Mouse (Mus musculus): Measurements from ENCODE around the gene Uggt2. TPM values are rescaled to one million over a fixed set of nuclear protein-coding genes. Genes with fewer than 3 reads are reported as not detected.

Uggt2 gene
- polyA plus RNA-seq, 1 experiment from 2014 or later, result 18.6 TPM

DNA sequence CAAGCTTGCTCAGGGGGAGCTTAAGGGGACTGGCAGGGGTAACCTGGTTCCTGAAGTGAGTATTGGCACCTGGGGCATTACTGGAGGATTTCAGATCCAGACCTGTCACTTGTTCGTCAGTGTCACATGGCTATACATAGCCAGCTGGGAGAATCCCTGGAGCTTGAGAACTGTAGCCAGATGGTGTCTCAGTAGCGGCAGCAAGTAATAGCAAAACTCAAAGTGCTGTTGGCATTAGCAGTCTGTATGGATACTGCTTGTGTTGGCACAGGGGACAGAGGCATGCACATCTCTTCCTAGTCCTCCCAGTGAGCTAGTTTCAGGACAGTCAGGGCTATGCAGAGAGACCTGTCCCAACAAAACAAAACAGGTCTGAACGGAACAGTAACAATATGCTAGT lies 141.2 kb downstream of the Uggt2 start:
- H3K36me3 ChIP-seq, result peaks cover 89% of the 10 kb centered on the region
- no peak for DNase-seq (ENCODE audit: low spot score)
- no peak overlapping the region for H3K27ac ChIP-seq
- no peaks in the 10 kb centered on the region for H3K9me3 ChIP-seq (replicated peaks)
- no peak overlapping the region for H3K4me3 ChIP-seq
- H3K27me3 ChIP-seq (ENCODE audit: low read depth, poor library complexity, severe bottlenecking), result no peaks in the 10 kb centered on the region
- 95% methylated on average over 3 of the region's 3 CpGs for whole genome bisulfite sequencing
- no peaks in the 10 kb centered on the region for H3K4me1 ChIP-seq

DNA sequence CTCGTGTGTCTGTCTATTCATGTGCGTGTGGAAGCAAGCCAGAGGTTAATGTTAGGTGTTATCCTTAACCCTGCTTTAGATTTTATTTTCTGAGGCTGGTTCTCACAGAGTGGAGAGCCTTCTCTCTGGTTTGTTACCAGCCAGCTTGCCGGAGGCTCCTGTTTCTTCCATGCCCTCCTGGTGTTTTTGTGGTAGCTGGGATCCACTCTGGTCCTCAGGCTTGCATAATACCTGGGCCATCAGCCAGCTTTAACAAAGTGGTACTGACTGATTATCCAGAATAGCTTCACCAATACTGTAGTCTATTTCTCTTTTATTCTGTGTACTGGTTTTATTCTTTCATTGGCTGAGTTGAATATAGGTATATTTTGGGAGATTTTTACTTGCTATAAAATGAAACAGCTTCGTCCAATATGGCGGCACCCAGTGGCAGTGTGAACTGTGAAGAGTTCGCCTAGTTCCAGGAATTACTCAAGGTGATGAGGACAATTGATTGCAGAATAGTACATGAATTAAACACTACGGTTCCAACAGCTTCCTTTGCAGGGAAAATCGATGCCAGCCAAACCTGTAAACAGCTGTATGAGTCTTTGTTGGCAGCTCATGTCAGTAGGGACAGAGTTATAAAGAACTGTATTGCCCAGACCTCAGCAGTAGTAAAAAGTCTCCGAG lies 147.2 kb downstream of the Uggt2 start:
- Histone ChIP-seq H3K36me3 (peaks cover 36% of the 10 kb centered on the region), H3K27ac (no peak overlapping the region), H3K9me3 (replicated peaks) (no peaks in the 10 kb centered on the region), H3K27me3 (ENCODE audit: low read depth, poor library complexity, severe bottlenecking) (no peaks in the 10 kb centered on the region), H3K4me1 (no peaks in the 10 kb centered on the region), H3K4me3 (no peak overlapping the region)
- 95% methylated on average over 9 of the region's 9 CpGs for WGBS
- no peak for DNase-seq (ENCODE audit: low spot score)

DNA sequence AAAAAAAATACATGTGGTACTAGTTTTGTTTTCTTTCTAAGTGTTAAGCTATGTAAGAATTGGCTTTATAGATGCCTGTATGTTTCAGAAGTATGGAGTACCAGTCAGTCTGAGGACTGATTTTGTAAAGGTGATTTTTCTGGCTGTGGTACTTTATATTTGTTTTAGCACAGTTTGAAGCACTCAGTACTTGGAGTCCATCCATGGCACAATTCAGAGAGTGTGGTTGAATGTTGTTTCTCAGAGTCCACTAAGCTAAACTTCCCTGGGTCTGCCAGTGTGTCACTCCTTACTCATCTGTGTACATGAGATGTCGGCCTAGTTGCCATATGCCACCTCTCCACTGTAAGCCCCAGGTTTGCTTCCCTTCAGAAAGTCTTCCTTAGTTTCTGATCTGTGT lies 150.4 kb downstream of the Uggt2 start:
- Histone ChIP-seq H3K4me1 (no peaks in the 10 kb centered on the region), H3K4me3 (no peak overlapping the region), H3K36me3 (peaks cover 10% of the 10 kb centered on the region), H3K27me3 (ENCODE audit: low read depth, poor library complexity, severe bottlenecking) (no peaks in the 10 kb centered on the region), H3K9me3 (replicated peaks) (no peaks in the 10 kb centered on the region), H3K27ac (no peak overlapping the region)
- DNase-seq (ENCODE audit: low spot score), result no peak
- 91% methylated on average over 1 of the region's 1 CpGs for WGBS

DNA sequence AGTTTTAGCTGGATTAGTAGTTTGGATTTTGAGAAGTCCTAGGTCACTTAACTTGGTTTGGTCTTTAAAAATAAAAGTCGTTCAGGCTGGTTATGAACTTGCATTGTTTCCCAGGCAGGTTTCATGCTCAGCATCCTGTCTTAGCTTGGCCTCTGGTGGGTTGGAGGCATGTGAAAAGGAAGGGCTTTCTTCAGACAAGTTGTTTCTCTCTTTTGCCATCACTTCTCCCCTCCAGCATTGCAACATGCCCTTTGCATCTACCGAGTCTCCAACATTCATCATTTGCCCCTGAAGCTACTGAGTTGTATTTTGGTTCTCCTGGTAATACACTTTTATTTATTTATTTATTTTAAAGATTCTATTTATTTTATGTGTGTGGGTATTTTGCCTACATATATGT lies 154.5 kb downstream of the Uggt2 start:
- Histone ChIP-seq H3K4me3 (no peak overlapping the region), H3K36me3 (peaks cover 6% of the 10 kb centered on the region; the same call in 1 of the 2 replicates), H3K4me1 (peaks cover 15% of the 10 kb centered on the region), H3K9me3 (replicated peaks) (no peaks in the 10 kb centered on the region), H3K27ac (no peak overlapping the region), H3K27me3 (ENCODE audit: low read depth, poor library complexity, severe bottlenecking) (no peaks in the 10 kb centered on the region)
- WGBS, result 89% methylated on average over 2 of the region's 2 CpGs
- no peak for DNase-seq (ENCODE audit: low spot score)

DNA sequence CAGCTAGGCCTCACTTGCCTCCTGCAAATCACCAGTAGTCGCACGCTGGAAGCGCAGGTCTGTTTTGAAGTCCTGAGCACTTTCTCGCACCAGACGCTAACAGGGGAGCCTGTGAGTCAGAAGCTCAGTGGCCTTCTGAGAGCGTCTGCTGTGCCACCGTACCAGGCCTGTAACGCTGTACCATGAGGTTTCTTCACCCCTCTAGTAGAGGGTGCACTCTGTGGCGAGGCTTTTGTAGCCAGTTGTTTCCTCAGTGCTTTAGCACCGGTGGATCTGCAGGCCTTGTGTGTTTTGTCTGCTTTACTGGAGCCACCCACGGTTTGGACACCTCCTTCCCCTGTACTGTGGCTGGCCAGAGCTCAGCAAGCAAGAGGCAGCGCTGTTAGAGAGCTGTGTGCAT lies 157.2 kb downstream of the Uggt2 start:
- DNase-seq (ENCODE audit: low spot score), result no peak
- Histone ChIP-seq H3K27me3 (ENCODE audit: low read depth, poor library complexity, severe bottlenecking) (no peaks in the 10 kb centered on the region), H3K9me3 (replicated peaks) (no peaks in the 10 kb centered on the region), H3K36me3 (peaks cover 6% of the 10 kb centered on the region; the same call in 1 of the 2 replicates), H3K4me3 (no peak overlapping the region), H3K4me1 (peaks cover 32% of the 10 kb centered on the region), H3K27ac (peak overlapping the region; percentile 20; the same call in 1 of the 2 replicates)
- WGBS, result 45% methylated on average over 12 of the region's 12 CpGs

DNA sequence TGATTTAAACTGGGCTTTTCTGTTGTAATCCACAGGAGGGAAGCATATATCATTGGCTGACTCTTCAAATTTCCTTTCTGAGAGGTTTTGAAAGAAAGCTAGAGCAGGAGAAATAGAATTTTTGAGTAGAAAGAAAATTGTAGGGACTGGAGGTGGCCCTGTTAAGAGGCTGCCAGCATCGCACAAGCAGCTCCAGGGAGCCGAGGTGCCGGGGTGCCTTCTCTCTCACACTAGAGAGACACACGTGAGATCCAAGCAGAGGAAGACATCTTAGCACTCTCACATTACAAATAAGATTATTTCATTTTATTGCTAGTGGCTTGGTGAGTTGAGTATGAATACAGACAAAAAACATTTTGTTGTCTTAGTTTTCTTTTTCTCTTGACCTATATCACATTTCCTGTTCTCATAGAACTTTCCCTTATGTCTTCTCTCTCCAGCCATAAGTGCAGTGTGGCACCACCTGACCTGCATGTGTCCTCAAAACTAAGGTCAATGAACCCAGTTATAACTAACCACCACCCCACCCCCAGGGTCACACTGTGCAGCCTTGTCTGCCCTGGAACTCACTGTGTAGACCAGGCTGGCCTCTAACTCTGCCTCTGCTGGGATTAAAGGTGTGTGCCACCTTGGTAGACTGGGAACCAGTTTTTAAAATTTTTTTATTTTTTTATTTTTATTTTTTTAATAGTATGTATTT lies 158.3 kb downstream of the Uggt2 start:
- Histone ChIP-seq H3K27ac (no peak overlapping the region), H3K4me3 (no peak overlapping the region), H3K9me3 (replicated peaks) (no peaks in the 10 kb centered on the region), H3K4me1 (peaks cover 42% of the 10 kb centered on the region), H3K36me3 (peaks cover 6% of the 10 kb centered on the region; the same call in 1 of the 2 replicates), H3K27me3 (ENCODE audit: low read depth, poor library complexity, severe bottlenecking) (no peaks in the 10 kb centered on the region)
- WGBS, result 82% methylated on average over 4 of the region's 4 CpGs
- no peak for DNase-seq (ENCODE audit: low spot score)

DNA sequence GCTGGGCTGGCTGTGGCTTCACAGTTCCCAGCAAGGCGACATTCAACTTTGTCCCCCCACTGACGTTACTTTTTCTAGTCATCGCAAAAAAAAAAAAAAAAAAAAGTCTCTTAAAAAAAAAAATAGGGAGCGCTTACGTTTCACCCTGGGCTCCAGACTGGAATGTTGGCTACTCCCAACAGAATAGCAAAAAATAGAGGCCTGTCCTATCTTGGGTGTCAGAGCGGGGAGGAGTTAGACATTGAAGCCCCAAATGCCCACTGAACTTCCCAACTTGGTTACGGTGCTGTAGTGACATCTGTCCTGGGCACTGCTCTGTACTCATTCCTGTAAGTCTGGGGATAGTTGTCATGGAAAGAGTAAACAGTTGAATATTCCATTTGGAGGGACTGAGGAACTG lies 160.7 kb downstream of the Uggt2 start:
- H3K4me3 ChIP-seq, result peak overlapping the region; percentile 99
- peaks cover 6% of the 10 kb centered on the region; the same call in 1 of the 2 replicates for H3K36me3 ChIP-seq
- 2% methylated on average over 7 of the region's 7 CpGs for WGBS
- peak overlapping the region; percentile 97 for H3K27ac ChIP-seq
- H3K4me1 ChIP-seq, result peaks cover 43% of the 10 kb centered on the region
- no peak for DNase-seq (ENCODE audit: low spot score)
- no peaks in the 10 kb centered on the region for H3K27me3 ChIP-seq (ENCODE audit: low read depth, poor library complexity, severe bottlenecking)
- H3K9me3 ChIP-seq (replicated peaks), result no peaks in the 10 kb centered on the region

DNA sequence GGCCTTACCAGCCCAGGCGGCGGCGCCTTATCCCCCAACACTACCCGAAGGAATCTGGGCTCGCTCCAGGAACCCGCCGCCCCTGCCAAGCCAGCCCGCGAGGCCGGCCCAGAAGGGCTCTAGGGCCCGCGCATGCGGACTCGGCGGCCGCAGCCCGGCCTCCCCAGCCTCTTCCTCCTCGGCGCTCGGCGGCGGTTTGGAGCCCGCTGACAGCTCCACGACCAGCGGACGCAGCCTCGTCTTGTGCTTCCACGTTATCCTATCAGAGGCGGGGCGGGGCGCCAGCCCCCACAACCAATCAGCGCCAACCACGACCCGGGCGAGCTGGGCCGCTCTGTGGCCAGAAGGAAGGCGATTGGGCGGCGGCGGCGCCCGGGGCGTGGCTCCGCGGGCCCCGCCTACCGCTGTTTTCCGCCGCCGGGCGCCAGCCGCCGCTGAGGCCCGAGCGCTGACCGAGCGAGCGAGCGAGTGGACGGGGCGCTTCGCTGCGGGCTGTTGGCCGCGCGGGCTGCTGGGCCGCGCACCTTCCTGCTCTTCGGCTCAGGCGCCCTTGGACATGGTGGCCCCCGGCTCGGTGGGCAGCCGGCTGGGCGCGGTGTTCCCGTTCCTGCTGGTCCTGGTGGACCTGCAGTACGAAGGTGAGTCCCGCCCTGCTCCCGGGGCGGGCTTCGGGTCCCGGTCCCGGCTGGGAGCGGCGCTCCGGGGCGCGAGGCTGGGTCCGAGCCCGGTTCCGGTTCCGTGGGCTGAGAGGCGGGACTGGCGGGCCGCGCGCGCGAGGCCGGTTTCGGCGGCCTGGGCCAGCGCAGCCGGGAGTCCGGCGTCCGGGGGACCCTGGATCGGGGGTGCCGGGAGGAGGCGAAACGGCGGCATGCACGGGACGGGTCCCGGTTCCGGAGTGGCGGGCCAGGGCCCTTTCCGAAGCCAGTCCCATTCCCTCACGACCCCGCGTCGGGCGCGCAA lies 161.4 kb downstream of the Uggt2 start, which contains the start of gene Dnajc3:
Gene Dnajc3 (plus strand): TSS at position 444 of the 960 bp plus-strand sequence.
- no peaks in the 10 kb centered on the region for H3K27me3 ChIP-seq (ENCODE audit: low read depth, poor library complexity, severe bottlenecking)
- H3K36me3 ChIP-seq, result peaks cover 3% of the 10 kb centered on the region; the same call in 1 of the 2 replicates
- H3K9me3 ChIP-seq (replicated peaks), result no peaks in the 10 kb centered on the region
- H3K4me1 ChIP-seq, result peaks cover 50% of the 10 kb centered on the region
- H3K4me3 ChIP-seq, result peak within 1 kb of the TSS; percentile 99
- WGBS, result under 1% methylated on average over 119 of the region's 124 CpGs
- DNase-seq (ENCODE audit: low spot score), result peak; percentile 98
- H3K27ac ChIP-seq, result peak within 1 kb of the TSS; percentile 97

DNA sequence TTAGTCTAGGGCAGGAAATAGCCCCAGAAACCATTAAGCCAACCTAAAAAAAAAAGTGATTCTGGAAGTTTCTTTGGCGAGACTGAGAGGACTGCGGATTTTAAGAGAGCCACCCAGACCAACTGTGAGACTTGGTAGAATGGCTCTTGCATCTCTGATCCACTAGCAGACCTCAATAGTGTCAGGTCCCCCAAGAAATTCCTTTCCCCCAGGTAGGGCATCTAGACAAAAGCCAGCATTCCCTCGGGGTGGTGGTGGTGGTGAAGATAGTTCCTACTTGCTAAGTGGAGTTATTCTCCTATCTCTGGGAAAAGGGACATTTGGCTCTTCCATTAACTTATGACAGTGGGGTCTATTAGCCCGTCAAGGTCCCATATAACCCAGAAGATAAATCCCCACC lies 162.3 kb downstream of the Uggt2 start:
- DNase-seq (ENCODE audit: low spot score), result peak; percentile 36
- no peaks in the 10 kb centered on the region for H3K27me3 ChIP-seq (ENCODE audit: low read depth, poor library complexity, severe bottlenecking)
- no peaks in the 10 kb centered on the region for H3K9me3 ChIP-seq (replicated peaks)
- H3K4me3 ChIP-seq, result peak overlapping the region; percentile 99
- H3K36me3 ChIP-seq, result no peaks in the 10 kb centered on the region
- peaks cover 49% of the 10 kb centered on the region for H3K4me1 ChIP-seq
- peak overlapping the region; percentile 97 for H3K27ac ChIP-seq
- WGBS, result 35% methylated on average over 4 of the region's 4 CpGs

DNA sequence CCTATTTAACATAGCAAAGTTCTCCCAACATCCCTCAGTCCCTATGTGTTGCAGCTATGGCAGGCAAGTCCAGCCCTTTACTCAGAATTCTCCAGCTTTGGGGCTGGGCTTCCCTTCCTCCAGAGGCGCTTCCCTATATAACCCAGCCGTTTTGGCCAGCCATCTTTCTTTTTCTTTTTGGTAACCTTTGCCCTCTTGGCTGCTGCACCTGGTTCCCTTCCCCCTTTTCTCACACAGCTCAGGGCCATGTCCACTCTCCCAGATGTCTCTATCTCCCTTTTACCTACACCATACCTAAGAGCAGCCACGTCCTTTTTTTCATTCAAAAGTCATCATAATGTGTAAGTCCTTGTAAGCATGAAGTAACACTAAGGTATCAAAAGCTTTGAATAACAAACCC lies 163.0 kb downstream of the Uggt2 start:
- no peak overlapping the region for H3K27ac ChIP-seq
- H3K27me3 ChIP-seq (ENCODE audit: low read depth, poor library complexity, severe bottlenecking), result no peaks in the 10 kb centered on the region
- no peak overlapping the region for H3K4me3 ChIP-seq
- H3K4me1 ChIP-seq, result peaks cover 46% of the 10 kb centered on the region
- no peaks in the 10 kb centered on the region for H3K9me3 ChIP-seq (replicated peaks)
- 61% methylated on average over 3 of the region's 3 CpGs for WGBS
- no peak for DNase-seq (ENCODE audit: low spot score)
- no peaks in the 10 kb centered on the region for H3K36me3 ChIP-seq

Data from limb, embryonic 10.5 days (tissue).